Mouse (Mus musculus): ENCODE data around the gene Tnni3k. TPM values are rescaled to one million over a fixed set of nuclear protein-coding genes. Genes with fewer than 3 reads are reported as not detected.
"Not testable (repeated sequence)": the region's sequence is repeated elsewhere in the genome, so short reads cannot be mapped to it uniquely, and the experiment has no call there.

The Tnni3k gene
- total RNA-seq, 2 experiments from 2014 or later = not detected

DNA sequence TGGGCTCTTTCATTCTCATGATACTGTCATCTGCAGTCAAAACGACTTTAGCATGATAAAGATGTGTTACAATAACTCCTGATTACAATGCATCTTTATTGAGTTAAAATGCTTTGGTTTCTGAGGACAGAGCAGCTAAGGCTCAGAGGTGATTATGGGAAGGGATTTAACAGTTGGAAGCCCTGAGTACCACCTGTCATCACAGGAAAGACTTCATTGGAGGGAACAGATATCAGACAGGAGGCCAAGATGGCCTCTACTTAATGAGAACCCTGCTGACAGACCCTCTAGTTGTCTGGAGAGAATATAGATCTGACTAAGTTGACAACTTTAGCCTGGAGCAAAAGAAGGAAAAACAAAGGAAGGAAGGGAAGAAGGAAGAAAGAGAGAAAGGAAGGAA, 214.1 kb downstream of the Tnni3k start:
- intact Hi-C loops (cut with DNase I) = no loop called here
- DNase-seq = no peak

DNA sequence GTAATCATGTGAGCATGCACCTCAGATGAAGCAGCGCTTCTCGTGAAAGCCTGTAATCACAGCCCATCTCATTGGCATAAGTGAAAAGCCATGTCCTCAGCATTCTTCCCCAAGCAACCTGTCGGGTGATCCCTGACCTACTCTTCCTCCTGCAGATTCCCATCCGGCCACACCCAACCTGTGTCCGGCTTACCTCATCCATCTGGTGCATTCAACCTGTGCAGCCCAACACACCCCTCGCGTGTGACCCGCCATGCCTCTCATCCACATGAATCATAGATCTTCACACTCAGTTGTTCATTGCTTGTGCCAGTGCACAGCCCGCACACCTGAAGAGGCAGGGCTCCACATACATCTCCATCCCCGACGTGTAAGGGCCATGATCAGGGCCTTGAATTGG, 217.3 kb downstream of the Tnni3k start:
- DNase-seq = no peak
- intact Hi-C loops (cut with DNase I) = no loop called here

DNA sequence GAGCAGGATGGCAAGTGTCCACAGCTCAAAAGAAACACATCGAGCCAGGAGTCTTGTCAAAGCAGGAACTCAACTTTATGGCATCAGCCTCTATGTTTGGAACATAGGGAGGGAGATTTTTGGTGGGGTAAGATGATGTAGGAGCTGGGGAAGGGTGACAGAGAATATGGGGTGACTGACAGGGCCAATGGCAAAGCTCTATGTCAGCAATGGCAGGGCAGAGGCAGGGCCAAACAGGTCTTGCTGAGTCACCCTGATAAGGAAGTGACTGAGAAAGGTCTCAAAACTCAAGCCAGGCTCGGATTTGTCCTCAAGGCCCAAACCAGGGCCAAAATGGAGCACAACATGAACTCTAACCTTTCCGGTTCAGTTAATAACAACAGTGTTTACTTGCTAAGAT, 219.1 kb downstream of the Tnni3k start:
- intact Hi-C loops (cut with DNase I) = no loop called here

DNA sequence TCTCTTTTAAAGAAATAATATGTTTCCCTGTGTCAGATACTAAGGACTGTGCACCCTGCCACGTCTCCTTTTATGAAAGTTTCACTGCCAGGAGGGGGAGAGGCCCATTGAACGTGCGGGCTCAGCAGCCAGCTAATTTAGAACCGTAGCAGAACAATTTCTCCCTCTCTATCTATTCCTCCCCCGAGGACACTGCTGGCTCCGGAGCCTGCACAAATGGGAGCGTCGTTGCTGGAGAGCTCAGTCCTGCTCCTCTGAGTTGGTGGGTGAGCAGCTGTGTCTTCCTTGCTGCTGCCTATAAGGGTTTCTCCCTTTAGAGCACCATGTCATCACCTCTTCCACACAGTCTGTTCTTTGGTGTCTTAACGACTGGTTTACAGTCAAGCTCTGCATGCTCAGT, 220.8 kb downstream of the Tnni3k start:
- intact Hi-C loops (cut with DNase I) = no loop called here
- no peak for DNase-seq

More for the DNA sequence above, 219.1 kb downstream of the Tnni3k start:
- no peak for DNase-seq

DNA sequence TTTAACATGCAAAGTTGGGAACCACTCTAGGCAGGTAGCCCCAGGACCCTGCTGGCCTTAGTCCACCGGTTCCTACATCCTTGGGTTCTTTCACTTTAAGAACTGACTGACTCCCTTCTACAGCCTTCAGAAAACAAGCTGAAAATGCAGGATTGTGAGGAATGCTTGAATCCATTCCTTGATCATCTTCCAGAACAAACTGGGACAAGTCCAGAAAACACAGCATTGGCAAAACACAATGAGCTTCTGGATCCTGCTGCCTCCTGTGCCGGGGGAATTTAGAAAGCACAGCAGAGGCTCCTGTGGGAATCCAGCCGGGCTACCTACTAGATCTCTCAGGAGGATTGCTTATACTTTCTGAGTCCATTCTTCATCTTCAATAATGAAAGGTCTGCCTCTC, 229.5 kb downstream of the Tnni3k start:
- no peak for DNase-seq
- intact Hi-C loops (cut with DNase I) = no loop called here

DNA sequence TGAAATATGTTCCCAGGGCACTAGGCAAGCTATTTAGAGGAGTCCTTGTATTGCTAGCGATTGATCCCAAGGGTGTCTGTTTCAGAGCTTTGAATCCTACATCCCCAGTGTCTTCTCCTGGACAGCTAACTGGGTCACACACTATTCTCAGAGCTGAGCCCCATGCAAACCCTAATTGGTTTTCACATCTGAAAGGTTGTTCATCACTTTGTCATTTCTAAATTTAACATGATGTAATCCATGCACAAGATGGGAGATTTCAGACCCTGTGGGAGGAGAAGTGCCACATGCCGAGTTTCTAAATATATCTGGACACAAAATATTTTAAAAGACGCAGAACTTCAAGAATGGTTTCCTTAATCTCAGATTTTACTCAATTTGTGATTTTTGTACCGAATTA, 230.5 kb downstream of the Tnni3k start:
- DNase-seq = no peak
- intact Hi-C loops (cut with DNase I) = no loop called here

DNA sequence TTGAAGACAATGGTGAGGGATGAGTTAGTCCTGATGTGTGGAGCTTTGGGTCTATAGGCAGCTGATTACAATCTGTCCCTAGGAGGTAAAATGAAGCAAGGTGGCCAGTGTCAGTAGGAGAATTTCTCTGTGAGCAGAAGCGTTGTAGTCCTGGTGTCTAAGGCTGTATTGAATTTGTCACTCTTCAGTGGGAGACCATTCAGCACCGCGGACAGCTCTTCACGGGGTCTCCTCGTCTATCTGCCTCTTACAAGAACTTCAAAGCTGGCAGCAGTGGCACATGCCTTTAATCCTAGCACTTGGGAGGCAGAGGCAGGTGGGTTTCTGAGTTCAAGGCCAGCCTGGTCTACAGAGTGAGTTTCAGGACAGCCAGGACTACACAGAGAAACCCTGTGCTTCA, 235.5 kb downstream of the Tnni3k start:
- intact Hi-C loops (cut with DNase I) = loop anchor here (10.0 kb wide), 1 partner anchor 165 kb away; no protein-coding TSS in a partner anchor
- not testable (repeated sequence) for DNase-seq

DNA sequence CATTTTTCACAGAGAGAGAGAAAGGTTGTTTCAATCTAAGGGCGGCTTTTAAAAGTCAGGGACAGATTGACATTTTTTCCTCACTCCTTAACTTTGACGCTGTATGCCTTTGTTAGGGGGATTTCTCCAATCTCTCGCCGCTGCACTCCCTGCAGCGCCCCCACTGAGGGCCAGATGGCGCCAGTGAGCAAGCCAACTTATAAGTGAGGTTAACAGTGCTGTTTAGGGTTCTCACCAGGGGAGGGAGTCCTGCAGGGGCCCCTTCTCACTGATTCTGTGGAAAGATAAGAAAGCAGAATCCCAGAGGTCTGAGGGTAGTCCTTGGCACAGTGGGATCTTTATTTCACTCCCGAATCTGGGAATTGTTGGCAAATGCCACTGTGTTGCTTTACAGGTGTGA, 237.5 kb downstream of the Tnni3k start:
- intact Hi-C loops (cut with DNase I) = loop anchor here (10.0 kb wide), 1 partner anchor 163 kb away; no protein-coding TSS in a partner anchor
- DNase-seq = peak; percentile 77

DNA sequence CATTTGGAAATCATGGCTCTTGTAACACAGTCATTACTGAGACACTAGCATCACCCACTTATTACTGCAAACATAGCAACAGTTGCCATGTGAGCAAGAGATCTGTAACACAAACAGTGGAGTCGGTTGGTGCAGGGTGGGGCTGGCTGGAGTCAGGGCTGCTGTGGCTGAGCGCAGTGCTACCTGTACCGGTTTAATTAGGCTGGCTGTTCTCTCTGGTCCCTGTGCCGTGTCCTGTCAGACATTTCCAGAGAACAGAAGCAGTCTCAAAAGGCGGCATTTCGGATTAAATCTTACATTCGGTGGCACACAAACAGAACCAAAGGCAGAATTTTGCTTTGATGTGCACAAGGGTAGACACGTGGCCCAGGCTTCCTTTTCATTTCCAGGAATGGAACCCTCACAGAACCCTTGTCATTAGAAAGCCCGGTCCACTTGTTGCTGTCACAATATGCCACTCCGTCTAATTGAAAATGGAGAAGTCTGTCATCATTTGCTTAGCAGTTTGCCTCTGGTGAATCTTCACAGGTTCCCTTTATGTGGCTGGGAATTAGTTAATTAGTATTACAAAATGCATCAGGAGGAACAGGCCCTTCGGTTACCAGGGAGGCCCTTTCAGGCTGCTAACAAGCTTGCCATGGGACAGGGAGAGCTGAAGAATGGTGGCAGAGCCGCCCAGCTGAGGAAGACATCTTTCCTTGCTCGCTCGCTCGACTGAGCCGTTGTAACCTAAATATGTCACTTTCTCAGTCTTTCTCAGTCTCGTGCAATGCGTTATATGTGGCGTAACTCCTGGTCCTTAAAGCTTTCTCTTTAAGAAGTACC, 238.2 kb downstream of the Tnni3k start:
- no peak for DNase-seq
- intact Hi-C loops (cut with DNase I) = loop anchor here (10.0 kb wide), 1 partner anchor 162 kb away; no protein-coding TSS in a partner anchor

DNA sequence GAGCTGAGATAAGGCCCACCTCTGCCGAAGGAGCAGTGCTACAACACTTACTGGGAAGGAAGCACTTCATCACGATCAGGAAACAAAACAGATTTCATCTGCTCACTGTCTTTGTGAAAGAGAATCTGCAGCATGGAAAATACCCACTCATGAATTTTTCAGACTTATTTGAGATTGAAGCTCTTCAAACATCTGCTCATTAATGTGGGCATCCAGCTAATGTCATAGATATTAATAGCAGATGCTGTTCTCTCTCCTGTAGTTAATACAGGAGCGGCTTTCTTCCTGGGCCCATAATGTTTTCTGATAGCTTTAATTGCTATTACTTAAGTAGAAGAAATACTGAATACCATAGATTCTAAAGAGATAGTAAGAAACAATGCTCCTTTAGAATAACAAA, 239.0 kb downstream of the Tnni3k start:
- intact Hi-C loops (cut with DNase I) = loop anchor here (10.0 kb wide), 1 partner anchor 161 kb away; no protein-coding TSS in a partner anchor
- no peak for DNase-seq

DNA sequence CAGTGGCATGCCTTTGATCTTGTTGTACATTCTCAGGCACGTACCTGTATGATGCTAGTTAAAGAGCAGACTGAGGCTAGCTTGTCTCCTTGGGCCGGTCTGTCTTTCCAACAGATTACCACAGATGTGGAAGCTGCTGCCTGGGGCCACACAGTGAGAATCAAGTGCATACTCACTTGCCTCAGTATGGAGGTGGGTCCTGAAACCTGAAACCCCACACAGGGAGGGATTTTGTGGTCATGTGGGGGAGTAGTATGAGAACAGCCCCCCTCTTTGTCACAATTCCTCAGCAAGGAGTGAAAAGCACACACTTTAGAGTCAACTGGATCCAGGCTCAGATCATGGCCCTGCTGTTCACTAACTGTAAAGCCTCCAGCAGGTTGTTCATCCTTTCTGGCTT, 239.6 kb downstream of the Tnni3k start:
- intact Hi-C loops (cut with DNase I) = loop anchor here (10.0 kb wide), 1 partner anchor 161 kb away; no protein-coding TSS in a partner anchor

DNA sequence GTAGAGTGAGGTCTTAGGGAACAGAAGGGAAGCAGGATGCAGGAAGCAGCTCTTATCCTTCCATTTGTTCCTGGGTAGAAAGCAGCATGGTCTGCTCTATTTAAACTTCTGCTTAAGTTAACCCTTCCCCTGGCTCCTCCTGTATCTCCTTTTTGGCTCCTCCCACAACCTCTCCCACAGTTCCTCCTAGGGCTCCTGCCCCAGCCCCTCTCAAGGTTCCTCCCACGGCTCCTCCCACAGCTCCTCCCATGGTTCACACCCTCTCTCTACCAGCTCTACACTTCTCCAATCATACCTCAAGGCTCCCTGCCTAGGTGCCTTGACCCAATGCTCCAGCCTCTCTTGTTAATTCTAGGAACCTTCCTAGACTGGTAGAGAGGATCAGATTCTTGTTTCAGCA, 242.3 kb downstream of the Tnni3k start:
- DNase-seq = no peak
- intact Hi-C loops (cut with DNase I) = loop anchor here (10.0 kb wide), 1 partner anchor 158 kb away; no protein-coding TSS in a partner anchor

More for the DNA sequence above, 239.6 kb downstream of the Tnni3k start:
- no peak for DNase-seq

DNA sequence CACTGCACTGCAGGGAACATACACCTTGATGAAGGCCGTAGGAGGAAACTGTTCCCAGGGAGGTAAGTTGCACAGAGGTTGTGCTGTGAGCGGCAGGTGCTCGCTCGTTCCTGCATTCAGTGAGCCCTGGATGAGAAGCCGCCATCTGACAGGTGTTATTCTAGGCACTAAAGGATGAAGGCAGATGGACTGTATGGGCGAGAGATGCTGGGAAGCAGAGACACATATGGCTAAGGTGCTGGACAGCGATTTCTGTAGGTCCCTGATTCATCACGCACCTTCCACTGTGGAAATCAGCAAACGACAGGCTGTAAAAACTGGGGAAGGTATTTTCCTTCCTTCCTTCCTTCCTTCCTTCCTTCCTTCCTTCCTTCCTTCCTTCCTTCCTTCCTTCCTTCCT, 243.4 kb downstream of the Tnni3k start:
- no peak for DNase-seq
- intact Hi-C loops (cut with DNase I) = loop anchor here (10.0 kb wide), 1 partner anchor 157 kb away; no protein-coding TSS in a partner anchor

DNA sequence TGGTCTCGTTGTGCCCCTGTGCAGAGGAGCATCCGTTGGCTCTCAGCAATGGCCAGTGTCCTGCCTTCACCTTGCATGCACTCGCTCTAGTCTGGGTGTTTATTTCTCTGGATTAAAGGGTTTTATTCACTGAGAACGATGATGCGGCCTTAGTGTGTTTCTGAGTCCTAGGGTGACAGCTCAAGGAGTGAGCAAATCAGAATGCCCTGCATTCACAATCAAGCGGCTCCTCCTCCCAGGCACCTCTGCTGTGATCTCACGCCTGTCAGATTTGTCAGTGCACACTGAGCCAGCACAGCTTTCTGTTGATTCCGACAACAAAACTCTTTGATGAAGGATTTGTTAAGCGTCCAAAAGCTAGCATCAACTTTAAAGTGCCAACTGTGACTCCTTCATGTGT, 243.9 kb downstream of the Tnni3k start:
- DNase-seq = no peak
- intact Hi-C loops (cut with DNase I) = loop anchor here (10.0 kb wide), 1 partner anchor 156 kb away; no protein-coding TSS in a partner anchor

DNA sequence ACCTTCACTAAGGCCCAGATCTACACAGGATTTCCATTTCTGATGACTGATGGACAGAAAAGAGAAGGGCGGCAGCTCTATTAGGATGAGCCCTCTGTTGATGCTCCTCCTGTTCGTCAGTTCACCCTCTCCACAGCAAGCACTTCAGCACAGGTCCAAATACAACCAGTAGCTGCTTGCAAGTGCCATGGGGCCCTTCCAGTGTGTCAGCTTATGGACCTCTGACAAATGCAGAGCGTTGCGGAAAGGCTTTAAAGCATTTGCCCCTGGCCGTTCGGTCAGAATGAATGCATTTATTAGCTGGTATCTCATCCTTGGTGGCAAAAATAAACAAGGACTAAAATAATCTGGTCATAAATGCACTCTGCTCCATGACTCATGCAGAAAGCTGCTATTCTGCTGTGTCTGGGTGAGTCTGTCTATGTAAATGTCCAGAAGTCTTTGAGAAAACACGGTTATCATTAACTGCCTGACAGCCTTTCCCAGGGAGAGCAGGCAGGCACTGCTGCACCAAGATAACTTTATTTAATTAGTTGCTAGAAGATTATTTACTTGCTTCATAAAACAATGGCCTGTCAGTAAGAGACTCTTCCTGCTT, 244.8 kb downstream of the Tnni3k start:
- no peak for DNase-seq
- intact Hi-C loops (cut with DNase I) = loop anchor here (10.0 kb wide), 1 partner anchor 156 kb away; no protein-coding TSS in a partner anchor

DNA sequence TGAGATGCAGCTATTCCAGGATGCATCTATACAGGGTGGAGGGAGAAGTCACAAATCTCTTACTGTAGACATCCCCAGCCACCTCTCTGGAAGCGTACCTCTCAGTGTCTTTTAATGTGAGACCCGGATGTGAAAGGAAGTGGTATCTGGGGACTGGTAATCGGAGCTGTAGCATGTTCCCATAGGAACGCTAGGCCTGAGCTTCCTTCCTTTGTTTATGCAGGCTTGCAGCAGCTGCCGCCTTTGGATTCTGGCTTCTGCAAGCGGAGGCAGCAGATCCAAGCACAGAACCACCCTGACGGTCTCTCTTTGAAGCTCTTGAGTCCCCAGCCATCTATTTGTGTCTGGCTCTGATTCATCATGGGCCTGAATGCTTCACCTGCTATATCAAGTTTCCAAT, 248.6 kb downstream of the Tnni3k start:
- peak; percentile 22 for DNase-seq
- intact Hi-C loops (cut with DNase I) = no loop called here

DNA sequence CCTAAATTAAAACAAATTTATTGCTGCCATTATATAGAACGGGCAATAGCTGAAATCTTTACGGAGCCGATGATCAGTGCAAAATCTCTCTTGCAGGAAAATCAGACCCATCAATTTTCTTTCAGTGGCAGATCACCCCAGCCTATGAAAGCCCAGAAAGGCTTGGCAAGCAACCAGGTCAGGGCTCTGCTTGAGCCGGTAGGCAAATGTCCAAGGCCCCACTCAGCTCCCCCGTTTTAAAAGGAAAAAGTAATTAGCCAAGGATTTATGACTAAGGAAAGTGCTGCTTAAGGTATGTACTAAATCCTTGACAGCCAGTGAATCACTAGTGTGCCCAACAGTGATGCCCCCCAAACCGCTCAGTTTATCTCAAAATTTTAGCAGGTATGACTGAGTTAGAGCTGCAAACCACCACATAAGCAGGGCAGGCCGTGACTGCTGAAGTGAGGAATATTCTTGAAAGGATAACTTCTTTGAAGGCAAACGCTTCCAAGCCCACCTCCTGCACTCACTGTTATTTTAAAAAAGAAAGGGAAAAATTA, 254.2 kb downstream of the Tnni3k start:
- DNase-seq = peak; percentile 71
- intact Hi-C loops (cut with DNase I) = no loop called here

DNA sequence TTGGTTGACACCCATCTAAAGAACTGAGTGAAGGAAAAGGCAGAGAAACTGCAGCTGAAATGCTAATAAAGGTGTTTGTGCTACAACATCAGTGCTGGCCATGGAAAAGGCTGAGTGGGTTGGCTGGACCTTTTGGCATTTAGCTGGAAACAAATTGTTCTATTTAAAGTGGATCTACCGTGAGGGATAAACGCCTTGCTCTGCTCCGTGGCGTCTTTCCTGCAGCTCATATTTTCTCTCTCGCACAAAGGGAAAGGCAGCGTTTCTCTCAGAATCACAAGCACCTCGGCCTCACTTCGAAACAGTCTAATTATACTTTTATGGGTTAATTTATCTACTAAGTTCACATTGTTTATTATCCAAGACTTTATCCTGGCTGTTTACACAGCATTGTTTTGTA, 254.8 kb downstream of the Tnni3k start:
- DNase-seq = no peak

DNA sequence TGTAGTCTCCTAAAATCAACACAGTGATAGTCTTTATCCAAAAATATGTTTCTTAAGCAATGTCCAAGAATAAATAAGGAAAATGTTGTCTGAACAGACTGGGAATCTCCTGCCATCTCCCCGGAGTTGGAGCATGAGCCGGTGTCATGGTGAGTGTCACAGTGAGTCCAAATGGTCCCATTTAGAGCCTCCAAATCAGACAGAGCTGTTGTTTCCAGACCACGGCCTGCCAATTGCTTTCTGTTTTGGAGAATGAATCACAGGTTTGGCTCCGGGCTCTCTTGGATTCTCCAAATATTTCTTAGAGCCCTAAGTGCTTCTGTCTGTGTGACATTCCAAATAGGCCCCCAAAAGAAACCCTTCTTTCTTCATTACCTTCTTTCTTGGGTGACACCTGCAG, 256.4 kb downstream of the Tnni3k start:
- no peak for DNase-seq
- intact Hi-C loops (cut with DNase I) = no loop called here

More for the DNA sequence above, 254.8 kb downstream of the Tnni3k start:
- intact Hi-C loops (cut with DNase I) = no loop called here

DNA sequence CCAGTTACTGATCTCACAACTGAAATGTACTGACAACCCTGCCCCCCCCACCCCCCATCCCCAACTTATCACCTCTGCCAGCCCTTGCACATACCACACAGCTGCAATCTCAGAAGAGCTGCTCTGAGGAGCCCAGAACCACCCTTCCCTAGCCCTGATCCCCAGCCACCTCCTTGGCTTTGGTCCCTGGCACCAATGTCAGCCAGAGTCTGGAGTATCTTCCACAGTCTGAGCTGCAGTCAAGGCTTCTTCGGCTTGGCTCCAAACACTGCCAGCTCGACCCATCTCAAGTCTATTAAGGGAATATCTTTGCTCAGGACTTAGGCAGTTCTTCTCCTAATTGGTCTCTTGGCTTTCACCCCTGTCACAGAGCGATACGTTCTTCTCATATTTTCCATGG, 261.6 kb downstream of the Tnni3k start:
- peak; percentile 31 for DNase-seq
- intact Hi-C loops (cut with DNase I) = no loop called here

DNA sequence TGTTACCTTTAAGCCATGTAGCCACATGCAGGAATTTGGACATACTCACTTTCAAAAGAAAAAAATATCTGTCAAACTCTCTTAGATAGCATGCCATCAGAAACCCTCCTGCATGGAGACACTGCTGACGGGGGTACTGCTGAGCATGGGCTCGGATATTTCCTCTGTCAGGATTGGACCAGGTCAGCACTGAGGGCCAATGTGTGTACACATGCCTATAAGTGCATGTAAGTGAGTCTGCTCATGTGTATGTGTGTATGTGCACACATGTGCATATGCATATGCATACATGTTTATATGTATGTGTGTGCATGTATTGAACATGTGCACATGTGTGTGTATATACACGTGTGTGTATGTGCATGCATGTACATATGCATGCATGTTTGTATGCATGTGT, 267.6 kb downstream of the Tnni3k start:
- intact Hi-C loops (cut with DNase I) = no loop called here
- DNase-seq = no peak

Data from left cerebral cortex, postnatal 4 days (tissue).